Mouse (Mus musculus) liver, embryonic 14.5 days (tissue): ENCODE results near the gene Tmem9b.

Experiments
- CTCF ChIP-seq: IDR thresholded peaks from 2 replicates; pipeline ENCODE4 v1.5.1; 2016; ENCODE audit warnings: antibody characterized with exemption, low read depth, control low read depth
- EP300 ChIP-seq: IDR thresholded peaks from 2 replicates; pipeline ENCODE4 v1.6.1; 2016; ENCODE audit warnings: antibody characterized with exemption, low read depth

DNA sequence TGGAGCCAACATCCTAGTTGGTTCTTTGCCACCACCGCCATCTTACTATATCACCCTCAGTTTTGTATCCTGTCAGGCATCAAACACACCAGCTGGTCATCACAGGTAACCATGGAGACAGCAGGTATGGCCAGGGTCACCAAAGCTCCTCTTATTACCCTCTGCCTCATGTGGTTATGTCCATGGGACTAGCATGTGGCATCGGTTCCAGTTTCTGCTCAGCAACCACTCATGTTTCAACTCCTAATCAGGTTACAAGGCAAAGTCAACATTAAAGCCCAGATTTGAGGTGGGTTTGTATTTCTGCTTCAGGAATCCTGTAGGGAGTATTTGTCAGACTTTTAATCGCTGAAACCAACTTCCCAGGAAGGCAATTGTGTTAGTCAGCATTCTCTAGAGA lies 38.1 kb upstream of the Tmem9b start:
- TF ChIP-seq CTCF, result no peak
- no peak for TF ChIP-seq EP300
